Mouse (Mus musculus) cerebellum, postnatal 4 days (tissue): ENCODE data around the gene Fgfbp3.
A peak's percentile ranks its signal among the peaks of the same experiment; 100 is the strongest.
"Not testable (repeated sequence)": the region's sequence is repeated elsewhere in the genome, so short reads cannot be mapped to it uniquely, and the experiment has no call there.

Experiments
- DNase-seq, 2 experiments: peaks; one replicate each; pipeline ENCODE4 v3.0.0; 2022; ENCODE audit warnings: low spot score in 2 of 2, mixed read lengths in 1 of 2

The Fgfbp3 gene

DNA sequence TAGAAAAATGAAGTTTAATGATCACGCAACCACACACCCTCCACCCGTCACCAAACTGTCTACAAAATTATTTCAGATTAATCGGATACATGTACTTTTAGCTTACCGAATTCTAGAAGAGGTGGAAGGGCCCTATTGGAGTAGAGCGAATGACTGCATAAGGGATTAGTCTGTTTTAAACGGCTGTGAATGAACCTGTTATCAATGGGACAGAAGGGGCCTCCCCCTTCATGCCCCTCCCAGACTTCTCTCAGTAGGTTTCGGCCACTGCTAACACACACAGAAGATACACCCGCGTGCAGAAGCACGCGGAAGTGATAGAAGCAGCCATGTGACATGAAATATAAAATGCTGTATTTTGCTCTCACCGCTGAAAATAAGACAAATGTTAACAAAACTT is at the start of gene Fgfbp3:
Gene Fgfbp3, minus strand, starts transcription at position 150 of the 400 bp plus-strand sequence.
- no peak for DNase-seq

DNA sequence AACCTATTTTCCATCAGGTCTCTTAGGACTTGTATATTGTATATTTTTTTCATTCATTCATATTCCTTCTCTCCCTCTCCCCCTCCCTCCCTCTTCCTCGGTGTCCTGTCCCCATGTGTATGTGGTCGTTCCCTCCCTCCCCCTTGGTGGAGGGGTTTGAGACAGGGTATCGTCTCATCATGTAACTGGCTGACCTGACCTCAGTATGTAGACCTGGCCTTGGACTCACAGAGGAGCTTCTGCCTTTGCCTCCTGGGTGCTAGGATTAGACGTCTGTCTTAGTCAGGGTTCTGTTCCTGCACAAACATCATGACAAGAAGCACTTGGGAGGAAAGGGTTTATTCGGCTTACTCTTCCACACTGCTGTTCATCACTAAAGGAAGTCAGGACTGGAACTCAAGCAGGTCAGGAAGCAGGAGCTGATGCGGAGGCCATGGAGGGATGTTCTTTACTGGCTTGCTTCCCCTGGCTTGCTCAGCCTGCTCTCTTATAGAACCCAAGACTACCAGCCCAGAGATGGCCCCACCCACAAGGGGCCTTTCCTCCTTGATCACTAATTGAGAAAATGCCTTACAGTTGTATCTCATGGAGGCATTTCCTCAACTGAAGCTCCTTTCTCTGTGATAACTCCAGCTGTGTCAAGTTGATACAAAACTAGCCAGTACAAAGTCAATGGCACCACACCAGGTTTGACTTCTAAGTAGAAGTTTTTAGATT is 43.3 kb upstream of the Fgfbp3 start:
- DNase-seq, result not testable (repeated sequence)

DNA sequence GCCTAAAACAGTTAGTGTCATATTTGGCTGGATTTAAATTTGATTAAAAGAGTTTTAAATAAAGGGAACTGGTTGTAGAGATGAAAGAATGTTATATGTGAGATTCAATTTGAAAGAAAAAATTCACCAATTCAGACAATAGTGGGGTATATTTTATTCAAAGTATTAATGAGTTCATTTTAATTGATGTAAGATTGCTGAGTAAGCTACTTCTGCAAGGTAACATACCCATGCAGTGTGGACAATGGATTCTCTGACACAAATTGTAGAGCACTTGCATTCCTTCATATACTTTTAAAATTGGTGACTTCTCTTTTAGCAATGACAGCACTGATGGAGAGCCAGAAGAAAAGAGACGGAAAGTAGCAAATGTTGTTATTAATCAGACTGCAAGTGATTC is 41.9 kb upstream of the Fgfbp3 start:
- DNase-seq, result no peak

DNA sequence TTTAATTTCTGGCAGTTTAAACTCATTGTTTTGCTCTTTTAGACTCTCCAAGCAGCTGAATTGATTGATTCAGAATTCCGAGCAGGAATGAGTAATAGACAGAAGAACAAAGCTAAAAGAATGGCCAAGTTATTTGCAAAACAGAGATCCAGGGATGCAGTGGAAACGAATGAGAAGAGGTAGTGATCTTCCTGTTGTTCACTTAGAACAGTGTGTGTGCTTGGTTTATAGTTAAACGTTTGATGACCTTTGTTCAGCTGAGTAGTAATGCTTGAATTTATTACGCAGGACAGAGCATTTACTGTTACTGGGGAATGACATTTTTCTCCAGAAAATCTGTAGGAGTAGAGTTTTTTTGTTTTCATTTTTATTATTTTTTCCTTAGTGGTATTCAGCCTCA is 38.9 kb upstream of the Fgfbp3 start:
- no peak for DNase-seq

DNA sequence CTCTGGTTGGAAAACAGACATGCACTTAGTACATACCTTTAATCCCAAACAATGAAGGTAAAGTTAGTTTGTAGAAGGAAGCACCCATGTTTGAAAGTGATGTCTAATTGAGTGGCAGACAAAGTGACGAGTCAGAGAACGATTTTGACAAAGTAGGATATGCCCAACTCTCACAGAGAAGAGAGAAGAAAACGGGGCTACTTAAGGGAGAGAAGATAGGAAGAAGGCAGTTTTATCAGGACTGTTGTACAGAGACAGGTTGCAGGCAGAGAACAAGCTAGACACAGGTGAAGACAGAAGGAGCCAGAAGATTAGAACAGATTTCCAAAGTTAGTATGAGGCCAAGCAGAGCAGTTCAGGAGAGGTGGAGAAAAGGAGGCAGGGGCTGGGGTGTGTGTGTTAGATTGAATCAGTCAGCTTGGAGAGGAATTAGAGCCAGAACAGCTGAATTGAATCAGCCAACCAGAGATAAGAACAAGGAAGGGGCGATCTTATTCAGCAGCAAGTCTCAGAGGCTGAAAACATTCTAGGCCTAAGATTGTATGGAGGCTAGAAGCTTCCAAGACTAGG is 34.3 kb upstream of the Fgfbp3 start:
- no peak for DNase-seq

DNA sequence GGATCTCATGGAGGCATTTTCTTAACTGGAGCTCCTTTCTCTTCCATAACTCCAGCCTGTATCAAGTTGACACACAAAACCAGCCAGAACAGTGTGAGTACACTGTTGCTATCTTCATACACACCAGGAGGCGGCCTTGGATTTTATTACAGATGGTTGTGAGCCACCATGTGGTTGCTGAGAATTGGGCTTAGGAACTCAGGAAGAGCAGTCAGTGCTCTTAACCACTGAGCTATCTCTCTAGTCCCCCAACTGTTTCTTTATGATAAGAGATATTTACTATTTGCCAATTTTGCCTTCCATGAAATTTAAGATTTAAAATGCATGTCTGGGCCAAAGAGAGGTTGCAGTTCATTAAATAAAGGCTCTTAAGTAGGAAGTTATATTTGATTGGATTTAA is 20.6 kb upstream of the Fgfbp3 start:
- no peak for DNase-seq

DNA sequence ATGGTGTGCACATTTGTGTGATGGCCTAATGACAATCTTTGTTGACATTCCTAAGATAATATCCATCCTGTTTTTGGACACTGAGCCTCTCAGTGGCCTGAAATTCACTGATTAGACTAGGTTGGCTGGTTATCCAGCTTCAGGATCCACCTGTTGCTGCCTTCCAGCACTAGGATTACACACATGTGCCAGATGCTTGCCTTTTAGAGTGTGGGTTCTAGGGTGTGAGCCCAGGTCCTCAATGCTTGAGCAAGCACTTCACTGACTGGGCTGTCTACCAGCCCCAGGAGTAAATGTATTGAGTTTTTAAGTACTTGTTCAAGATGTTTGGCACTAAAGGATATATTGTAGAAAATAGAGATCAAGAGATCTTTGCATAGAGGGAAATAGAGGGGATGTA is 18.6 kb upstream of the Fgfbp3 start:
- no peak for DNase-seq

DNA sequence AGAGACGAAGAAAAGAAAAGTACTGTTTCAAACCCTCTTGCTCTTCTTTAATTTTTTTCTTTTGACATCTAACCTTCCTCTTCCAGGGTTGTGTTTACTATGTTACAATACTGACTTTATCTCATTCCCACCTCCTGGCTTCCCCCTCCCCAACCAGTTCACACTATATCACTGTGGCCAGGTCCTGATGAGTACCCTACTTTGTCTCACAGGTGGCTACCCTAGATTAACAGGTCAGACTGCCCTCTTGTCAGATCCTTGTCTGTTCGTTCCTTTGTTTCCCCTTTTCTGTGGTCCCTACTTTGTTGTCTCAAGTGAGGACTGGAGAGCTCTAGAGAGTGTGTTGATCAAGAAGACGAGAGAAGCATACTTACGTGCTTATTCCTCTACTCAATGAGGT is 16.9 kb upstream of the Fgfbp3 start:
- no peak for DNase-seq

DNA sequence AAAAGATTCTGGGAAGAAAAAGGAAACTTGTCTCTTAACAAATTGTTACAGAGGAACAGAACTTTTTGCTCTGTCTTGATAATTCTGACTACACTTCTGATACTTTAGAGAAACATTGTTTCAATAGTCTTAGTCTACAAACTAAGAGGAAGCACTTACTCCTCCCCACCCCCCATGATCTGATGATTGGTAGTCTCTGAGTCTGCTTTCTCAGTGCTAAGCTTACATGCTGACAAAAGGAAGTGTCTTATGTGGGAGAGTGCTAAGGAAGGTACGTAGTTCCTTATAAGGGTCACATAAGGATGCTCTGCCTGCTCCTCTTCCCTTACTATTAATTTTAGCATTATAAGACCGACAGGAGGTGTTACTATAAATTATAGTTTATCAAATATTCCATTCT is 13.2 kb upstream of the Fgfbp3 start:
- no peak for DNase-seq

DNA sequence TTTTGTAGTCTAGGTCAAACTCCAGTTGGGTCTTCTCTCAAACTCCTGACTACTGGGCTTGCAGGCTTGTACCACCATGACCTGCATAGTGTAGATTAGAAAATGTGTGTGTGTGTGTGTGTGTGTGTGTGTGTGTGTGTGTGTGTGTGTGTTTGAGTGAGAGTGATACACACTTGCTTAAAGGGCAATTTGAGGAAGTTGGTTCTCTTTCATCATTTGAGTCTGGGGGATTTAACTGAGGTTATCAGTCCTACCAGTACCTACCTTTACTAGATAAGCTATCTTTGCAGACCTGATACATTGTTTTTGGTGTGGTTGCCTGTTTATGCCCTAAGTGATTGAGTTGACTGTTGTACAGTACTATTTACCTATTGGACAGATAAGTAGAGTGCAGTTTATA is 12.7 kb upstream of the Fgfbp3 start:
- no peak for DNase-seq

DNA sequence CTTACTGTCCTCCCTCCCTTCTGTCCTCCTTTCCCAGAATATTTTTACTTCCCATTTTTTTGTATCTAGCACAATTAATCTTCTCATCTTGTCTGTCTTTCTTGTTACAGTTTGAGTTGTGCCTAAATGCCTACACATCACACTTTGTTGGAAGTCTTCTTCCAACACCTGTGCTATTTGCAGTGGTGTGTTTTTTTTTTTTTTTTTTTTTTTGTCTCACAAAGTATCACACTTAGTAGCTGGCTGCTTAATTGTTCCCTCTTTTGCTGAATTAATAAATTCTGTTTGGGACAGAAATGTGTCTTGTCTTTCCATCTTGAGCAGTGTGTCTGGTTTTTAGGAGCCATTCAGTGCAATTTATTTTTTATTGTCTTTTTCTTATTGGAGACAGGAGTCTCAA is 10.4 kb upstream of the Fgfbp3 start:
- DNase-seq, result no peak

DNA sequence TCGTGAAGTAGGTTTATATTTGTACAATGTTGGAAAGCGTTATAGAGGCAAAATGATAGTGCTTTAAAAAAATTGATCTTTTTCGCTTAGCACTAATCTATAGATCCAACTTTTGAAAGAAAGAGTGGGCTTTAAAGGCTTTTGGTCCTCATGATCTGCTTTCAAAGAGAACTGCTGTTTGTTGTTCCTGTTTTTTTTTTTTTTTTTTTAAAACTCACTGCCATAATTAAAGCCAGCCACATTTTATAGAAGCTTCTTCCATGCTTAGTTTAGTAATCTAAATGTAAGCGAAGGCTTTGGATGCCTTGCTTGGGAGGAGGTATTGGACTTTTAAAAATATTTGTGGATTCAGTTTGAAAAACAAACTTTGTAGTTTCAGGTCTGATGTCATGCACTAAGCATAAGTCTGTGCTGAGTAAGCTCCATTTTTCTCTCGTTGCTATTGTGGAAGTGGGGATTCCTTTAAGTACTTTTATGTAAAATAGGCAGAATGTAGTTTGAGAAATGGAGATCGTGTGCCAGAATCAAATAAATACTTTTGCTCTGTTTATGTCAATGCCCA is 8.5 kb upstream of the Fgfbp3 start:
- DNase-seq, result no peak

DNA sequence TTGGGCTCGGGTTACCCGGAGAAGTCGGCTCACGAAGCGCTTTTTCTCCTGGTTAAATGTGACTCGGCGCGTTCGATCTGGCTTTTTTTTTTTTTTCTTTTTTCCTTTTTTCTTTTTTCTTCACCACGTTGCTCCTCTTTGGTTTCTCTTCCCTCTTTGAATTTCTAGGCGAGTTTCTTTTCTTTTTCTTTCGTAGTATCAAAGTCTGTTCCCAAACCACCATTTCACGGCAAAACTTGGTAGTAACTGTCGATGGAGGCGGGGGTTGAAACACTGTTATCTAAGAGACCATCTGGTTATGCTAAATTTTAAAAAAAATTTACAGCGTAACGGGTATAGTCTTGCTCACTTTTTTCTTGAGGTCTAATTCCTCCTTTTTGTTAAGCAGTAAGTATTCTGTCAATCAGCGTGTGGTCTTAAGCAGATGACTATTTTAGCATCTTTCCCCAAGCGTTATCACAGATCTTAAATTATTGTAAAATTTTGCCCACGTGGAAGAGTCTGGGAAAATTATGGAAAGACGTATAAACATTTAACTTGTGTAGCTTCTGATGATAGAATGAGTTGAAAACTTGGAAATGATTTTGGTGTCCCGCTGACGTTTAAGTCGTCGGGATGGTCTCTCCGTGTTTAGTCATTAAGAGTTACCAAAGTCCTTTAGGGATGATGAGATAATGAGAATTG is 7.3 kb upstream of the Fgfbp3 start:
- no peak for DNase-seq

DNA sequence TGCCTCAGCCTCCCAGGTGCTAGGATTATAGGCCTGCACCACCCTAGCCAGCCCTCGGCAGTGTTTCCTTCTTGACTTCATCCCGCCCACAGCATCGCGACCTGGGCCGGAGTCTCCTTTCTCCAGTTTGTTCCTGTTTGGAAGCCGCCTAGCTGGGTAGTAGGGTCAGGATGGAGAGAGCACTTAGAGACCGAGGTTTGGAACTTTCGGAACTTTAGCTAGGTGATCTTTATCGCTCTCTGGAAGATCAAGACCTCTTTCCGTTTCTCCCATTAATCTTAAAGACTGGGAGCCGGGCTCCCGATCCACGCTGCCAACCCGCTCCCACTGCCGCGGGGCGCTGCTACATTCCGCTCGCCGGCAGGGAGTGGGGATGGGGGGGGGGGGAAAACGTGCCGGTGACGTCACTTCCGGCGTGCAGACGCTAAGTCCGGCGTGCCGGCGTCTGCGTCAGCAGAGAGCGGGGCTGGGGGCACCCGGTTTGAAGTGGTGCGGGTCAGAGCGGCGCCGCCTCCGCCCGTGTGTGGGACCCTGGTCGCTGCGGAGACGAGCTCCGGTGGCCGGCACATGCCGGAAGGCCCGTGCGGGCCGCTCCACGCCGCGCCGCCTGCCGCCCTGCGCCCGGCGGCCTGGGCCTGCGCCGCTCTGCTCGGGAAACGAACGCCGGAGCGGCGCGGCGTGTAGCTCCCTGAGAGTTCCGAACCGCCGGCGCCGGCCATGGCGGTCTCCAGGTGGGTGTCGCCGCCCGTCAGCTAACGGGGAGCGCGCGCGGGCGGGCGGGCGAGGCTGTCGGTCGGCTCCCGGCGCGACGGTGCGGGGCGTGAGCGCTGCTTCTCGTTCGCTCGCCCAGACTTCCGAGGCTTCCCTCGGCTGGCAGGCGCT is 6.5 kb upstream of the Fgfbp3 start, which contains the start of gene Btaf1:
Gene Btaf1, plus strand, starts transcription at position 409 of the 882 bp plus-strand sequence.
- peak; percentile 64 to 79 for DNase-seq

DNA sequence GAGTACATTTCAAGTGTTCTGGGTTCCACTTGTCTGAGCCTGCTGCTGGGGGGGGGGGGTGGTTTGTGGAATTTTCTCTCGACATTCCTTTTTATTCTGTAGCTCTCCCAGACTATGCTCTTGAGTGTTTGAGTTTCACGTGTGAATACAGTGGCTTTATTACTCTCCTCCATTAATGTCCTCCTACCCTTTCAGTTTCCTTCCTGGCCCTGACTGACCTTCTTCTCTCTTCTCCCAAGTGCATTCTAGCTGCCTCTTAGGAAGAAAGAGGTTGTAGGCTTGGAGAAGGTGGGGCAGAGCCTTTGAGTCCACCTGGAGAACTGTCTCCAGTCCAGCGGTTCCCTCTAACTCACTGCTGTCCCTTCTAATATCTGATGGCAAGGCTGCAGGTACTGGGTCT is 3.5 kb upstream of the Fgfbp3 start:
- no peak for DNase-seq

DNA sequence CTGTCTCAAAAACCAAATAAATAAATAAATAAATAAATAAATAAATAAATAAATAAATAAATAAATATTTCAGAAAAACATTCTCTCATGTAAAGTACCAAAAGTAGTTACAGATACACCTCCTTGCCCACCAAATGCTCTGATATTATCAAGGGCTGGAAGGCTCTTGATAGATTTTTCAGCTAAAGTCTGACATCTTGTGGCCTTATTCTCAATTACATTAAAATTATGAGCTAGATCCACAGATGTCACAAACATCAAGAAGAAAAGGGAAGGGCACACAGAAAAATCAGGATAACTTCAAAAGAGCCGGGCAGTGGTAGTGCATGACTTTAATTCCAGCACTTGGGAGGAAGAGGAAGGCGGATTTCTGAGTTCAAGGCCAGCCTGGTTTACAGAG is 2.6 kb upstream of the Fgfbp3 start:
- DNase-seq, result no peak

DNA sequence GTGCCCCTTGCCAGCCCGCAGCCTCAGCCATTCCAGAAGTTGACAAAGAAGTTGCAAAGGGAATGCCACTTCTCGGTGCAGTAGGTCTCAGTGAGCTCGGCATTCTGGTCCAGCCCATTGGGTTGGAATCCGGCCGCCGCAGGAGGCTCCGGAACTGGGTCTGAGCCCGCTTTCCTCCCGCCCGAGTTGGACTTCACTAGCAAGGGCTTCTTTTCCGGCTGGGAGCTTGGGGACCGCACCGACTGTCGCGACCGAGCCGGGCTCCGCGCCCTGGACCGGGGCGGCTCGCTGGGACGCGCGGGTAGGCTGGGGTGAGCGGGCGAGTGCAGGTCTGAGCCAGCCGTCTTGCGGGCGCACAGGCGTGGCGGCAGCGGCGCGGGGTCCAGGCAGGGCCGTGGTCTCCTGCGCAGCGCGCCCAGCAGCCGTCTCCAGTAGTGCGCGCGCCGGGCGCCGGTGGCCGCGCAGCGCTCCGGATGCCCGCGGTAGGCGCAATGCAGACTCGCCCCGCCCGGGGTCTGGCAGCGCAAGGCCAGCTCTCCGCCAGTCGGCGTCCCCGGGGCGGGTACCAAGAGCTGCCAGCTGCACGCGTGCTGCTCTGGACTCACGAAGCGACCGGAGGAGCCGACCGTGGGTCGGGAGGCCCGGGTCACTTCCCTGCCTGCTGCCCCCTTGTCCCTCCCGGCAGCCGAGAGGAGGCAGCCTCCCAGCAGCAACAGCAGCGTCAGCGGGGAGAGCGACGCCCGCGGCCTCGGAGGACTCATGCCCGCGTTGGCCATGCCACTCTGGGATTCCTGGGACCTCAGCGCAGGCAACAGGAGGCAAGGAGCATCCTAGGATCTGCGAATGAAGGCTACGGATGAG is 744 bp downstream of the Fgfbp3 start:
- peak; percentile 60 to 75 for DNase-seq

DNA sequence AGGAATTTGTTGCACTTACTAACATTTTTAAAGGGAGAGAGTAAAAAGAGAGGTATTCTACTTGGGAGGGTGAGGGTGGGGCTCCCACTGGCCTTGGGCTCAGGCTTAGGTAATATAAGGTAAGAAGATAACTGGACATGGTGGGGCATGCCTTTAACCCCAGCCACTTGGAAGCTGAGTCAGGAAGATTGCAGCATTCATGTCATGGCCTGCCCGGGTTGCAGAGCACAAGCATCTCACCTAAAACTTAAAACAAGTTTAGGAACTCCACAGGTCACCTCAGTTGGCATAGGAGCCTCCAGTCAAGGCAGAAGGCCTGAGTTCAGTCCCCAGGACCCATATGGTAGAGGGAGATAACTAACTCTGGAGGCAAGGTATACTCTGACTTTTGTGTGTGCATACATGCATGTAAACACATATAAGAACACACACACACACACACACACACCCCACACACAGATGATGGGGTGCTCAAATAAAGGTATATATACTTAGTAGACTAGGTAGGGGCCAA is 2.5 kb downstream of the Fgfbp3 start:
- DNase-seq, result no peak

DNA sequence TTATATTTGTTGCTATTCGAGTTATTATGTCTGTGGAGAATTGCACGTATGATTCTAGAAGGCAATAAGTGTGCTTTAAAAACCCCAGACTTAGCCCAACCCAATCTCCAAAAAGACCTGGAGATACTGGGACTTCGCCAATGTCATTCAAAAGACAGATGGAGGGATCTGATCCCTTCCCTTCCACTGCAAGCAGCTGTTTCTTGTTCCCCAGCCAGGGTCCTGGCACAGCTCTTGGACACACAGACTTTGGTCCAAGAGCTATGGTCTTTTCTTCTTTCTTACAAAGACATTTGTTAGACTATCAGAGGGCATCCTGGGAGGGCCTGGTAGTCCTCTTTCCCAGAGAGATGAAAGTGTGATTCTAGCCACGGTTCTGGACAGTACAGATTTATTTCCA is 3.2 kb downstream of the Fgfbp3 start:
- no peak for DNase-seq

DNA sequence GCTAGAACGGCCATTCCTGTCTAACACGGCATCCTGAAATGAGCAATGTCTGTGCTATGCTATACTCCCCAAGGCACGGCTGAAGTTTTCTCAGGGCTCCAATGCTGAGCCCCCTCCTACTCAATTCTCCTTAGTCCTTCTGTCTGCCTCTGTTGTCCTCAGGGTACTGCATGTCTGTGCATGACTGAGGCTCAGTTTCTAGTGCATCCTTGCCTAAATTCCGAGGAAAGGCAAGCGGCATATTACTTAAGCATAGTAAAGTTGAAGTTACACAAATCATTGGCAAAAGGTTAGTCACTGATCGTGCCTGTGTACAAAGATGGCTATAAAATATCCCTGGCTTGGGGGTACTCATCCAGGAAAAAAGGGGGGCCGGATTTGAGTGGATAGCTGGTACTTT is 6.4 kb downstream of the Fgfbp3 start:
- no peak for DNase-seq
